Mouse (Mus musculus) cerebellum, adult 8-10 months (tissue): ENCODE data around the gene Elavl1.

Source experiments
- DNase-seq: peaks from one replicate; pipeline ENCODE4 v3.0.0; 2022

Elavl1 gene

GRCm38 (mm10) chr8:4319573-4319872 lies 5.7 kb downstream of the Elavl1 start:
- no peak for DNase-seq

- no peak for DNase-seq
Observed at GRCm38 (mm10) chr8:4318796-4319572, 6.2 kb downstream of the Elavl1 start.

GRCm38 (mm10) chr8:4318124-4318523 lies 7.1 kb downstream of the Elavl1 start:
- no peak for DNase-seq

GRCm38 (mm10) chr8:4314852-4315251 lies 10.4 kb downstream of the Elavl1 start:
- no peak for DNase-seq

GRCm38 (mm10) chr8:4313254-4314124 lies 11.7 kb downstream of the Elavl1 start:
- DNase-seq, result no peak

- no peak for DNase-seq
Observed at GRCm38 (mm10) chr8:4312104-4312503, 13.1 kb downstream of the Elavl1 start.

- no peak for DNase-seq
Observed at GRCm38 (mm10) chr8:4305838-4306237, 19.4 kb downstream of the Elavl1 start.

- DNase-seq, result no peak
Observed at GRCm38 (mm10) chr8:4304124-4304547, 21.1 kb downstream of the Elavl1 start.

GRCm38 (mm10) chr8:4297822-4298221 lies 27.4 kb downstream of the Elavl1 start:
- DNase-seq, result no peak

- no peak for DNase-seq
Observed at GRCm38 (mm10) chr8:4292738-4293137, 32.5 kb downstream of the Elavl1 start.

- no peak for DNase-seq
Observed at GRCm38 (mm10) chr8:4276111-4276465, 49.1 kb downstream of the Elavl1 start.

GRCm38 (mm10) chr8:4275275-4276110 lies 49.7 kb downstream of the Elavl1 start, which contains the start of gene Timm44:
Gene Timm44 (minus strand): TSS chr8:4275913.
- peak; percentile 94 for DNase-seq

GRCm38 (mm10) chr8:4269609-4270008 lies 55.6 kb downstream of the Elavl1 start:
- no peak for DNase-seq

- no peak for DNase-seq
Observed at GRCm38 (mm10) chr8:4267627-4268026, 57.6 kb downstream of the Elavl1 start.

- no peak for DNase-seq
Observed at GRCm38 (mm10) chr8:4265160-4265914, 59.9 kb downstream of the Elavl1 start.

GRCm38 (mm10) chr8:4263105-4263791 lies 62.0 kb downstream of the Elavl1 start:
- no peak for DNase-seq

GRCm38 (mm10) chr8:4259805-4260170 lies 65.4 kb downstream of the Elavl1 start:
- no peak for DNase-seq

- peak; percentile 62 for DNase-seq
Observed at GRCm38 (mm10) chr8:4259125-4259804, 65.9 kb downstream of the Elavl1 start, which contains the start of gene Ctxn1. Gene Ctxn1 (minus strand): TSS chr8:4259274.

- no peak for DNase-seq
Observed at GRCm38 (mm10) chr8:4258678-4259077, 66.5 kb downstream of the Elavl1 start.

- DNase-seq, result peak; percentile 66
Observed at GRCm38 (mm10) chr8:4258233-4258632, 67.0 kb downstream of the Elavl1 start.

GRCm38 (mm10) chr8:4257350-4257749 lies 67.9 kb downstream of the Elavl1 start:
- no peak for DNase-seq
